Mouse (Mus musculus): ENCODE results near the gene Nav2. TPM values are rescaled to one million over a fixed set of nuclear protein-coding genes. Genes with fewer than 3 reads are reported as not detected.

Nav2 gene
- polyA plus RNA-seq, 1 experiment from 2014 or later, result 19.7 TPM

DNA sequence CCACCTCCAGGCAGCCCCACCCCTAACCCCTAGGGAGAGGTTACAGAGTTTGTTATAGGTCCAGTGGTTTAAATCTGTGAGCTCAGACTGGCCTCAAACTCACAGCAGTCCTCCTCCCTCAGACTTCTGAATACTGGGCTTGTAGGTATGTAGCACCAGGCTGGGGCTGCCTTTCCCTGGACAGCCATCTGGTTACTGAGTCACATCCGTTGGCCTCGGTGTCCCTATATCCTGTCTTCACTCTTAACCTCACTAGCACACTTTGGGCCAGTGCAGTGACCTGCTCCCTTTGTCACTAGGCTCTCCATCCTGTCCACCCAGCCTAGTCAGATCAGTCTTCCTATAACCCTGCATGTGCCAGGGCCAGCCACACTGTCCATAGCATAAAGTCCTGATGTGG is 19.8 kb upstream of the Nav2 start:
- no peak overlapping the region for H3K27ac ChIP-seq (ENCODE audit: low read depth)
- DNase-seq (no peak), ATAC-seq (ENCODE audit: insufficient read depth) (peak; percentile 30; the same call in 1 of the 2 replicates)
- H3K27me3 ChIP-seq (ENCODE audit: insufficient read depth, low read length), result no peaks in the 10 kb centered on the region
- no peak overlapping the region for H3K9ac ChIP-seq
- H3K36me3 ChIP-seq (ENCODE audit: insufficient read depth), result no peaks in the 10 kb centered on the region
- no peak overlapping the region for H3K4me2 ChIP-seq
- no peak for TF ChIP-seq CTCF (IDR thresholded peaks at IDR 0.05; ENCODE audit: low read depth)
- 53% methylated on average over 2 of the region's 2 CpGs for WGBS
- H3K4me3 ChIP-seq (ENCODE audit: low read depth, low read length), result no peak overlapping the region
- H3K4me1 ChIP-seq (ENCODE audit: insufficient read depth), result no peaks in the 10 kb centered on the region
- H3K9me3 ChIP-seq (ENCODE audit: low read depth, low read length), result no peaks in the 10 kb centered on the region

DNA sequence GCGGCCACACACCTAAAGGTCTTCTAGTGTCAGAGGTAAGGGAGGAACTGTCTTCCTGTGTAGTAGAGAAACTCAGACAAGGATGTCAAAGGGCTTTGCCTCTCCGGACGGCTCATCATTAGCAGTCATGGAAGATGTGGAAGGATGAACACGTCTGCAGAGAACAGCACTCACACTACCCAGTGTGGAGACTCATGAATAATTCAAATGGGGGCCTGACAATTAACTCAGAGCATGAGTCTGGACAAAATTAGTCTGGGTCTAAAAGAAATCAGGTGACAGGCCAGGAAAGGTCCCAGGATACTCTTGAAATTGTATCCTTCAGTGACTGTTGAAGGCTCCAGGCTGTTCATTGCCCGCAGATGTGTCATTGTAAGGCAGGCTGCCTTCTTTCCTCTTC is 17.5 kb upstream of the Nav2 start:
- DNase-seq, result no peak
- TF ChIP-seq CTCF (IDR thresholded peaks at IDR 0.05; ENCODE audit: low read depth), result no peak
- H3K4me2 ChIP-seq, result no peak overlapping the region
- 55% methylated on average over 5 of the region's 5 CpGs for WGBS
- H3K27me3 ChIP-seq (ENCODE audit: insufficient read depth, low read length), result no peaks in the 10 kb centered on the region
- no peaks in the 10 kb centered on the region for H3K9me3 ChIP-seq (ENCODE audit: low read depth, low read length)
- 0 out of 2 replicates have a peak, but pooled peaks cover 6% of the 10 kb centered on the region for H3K4me1 ChIP-seq (ENCODE audit: insufficient read depth)
- H3K27ac ChIP-seq (ENCODE audit: low read depth), result no peak overlapping the region
- H3K9ac ChIP-seq, result no peak overlapping the region
- ATAC-seq (ENCODE audit: insufficient read depth), result no peak
- H3K36me3 ChIP-seq (ENCODE audit: insufficient read depth), result no peaks in the 10 kb centered on the region
- H3K4me3 ChIP-seq (ENCODE audit: low read depth, low read length), result no peak overlapping the region

DNA sequence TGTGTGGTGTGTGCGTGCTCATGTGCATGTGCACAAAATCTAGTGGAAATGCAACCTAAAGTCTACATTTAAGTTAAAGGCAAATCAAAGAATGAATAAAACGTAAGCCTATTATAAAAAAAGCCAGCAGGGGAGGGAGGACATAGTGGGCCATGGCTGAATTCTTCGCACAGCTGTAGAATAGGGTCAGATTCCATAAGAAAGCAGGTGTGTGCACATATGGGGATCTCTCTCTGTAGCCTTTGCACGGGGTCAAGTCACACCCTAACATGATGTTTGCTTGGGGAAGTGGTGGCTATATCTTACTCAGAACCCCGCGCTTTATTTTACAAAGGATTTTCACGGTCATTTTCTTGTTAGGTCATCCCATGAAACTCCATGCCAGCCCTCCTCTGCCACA is 15.4 kb upstream of the Nav2 start:
- 80% methylated on average over 7 of the region's 7 CpGs for WGBS
- no peak for TF ChIP-seq CTCF (IDR thresholded peaks at IDR 0.05; ENCODE audit: low read depth)
- H3K27ac ChIP-seq (ENCODE audit: low read depth), result no peak overlapping the region
- H3K9ac ChIP-seq, result no peak overlapping the region
- no peaks in the 10 kb centered on the region for H3K36me3 ChIP-seq (ENCODE audit: insufficient read depth)
- no peak overlapping the region for H3K4me3 ChIP-seq (ENCODE audit: low read depth, low read length)
- H3K27me3 ChIP-seq (ENCODE audit: insufficient read depth, low read length), result no peaks in the 10 kb centered on the region
- 0 out of 2 replicates have a peak, but pooled peaks cover 6% of the 10 kb centered on the region for H3K4me1 ChIP-seq (ENCODE audit: insufficient read depth)
- H3K9me3 ChIP-seq (ENCODE audit: low read depth, low read length), result no peaks in the 10 kb centered on the region
- no peak overlapping the region for H3K4me2 ChIP-seq
- no peak for ATAC-seq (ENCODE audit: insufficient read depth)
- DNase-seq, result no peak

GRCm38 (mm10) chr7:48894152-48894551 is 14.4 kb upstream of the Nav2 start:
- peak; percentile 90 for DNase-seq
- 2% methylated on average over 6 of the region's 6 CpGs for WGBS
- peak; percentile 88 for TF ChIP-seq CTCF (IDR thresholded peaks at IDR 0.05; ENCODE audit: low read depth)

GRCm38 (mm10) chr7:48894763-48895162 is 13.8 kb upstream of the Nav2 start:
- Histone ChIP-seq H3K4me1 (ENCODE audit: insufficient read depth) (0 out of 2 replicates have a peak, but pooled peaks cover 11% of the 10 kb centered on the region), H3K27ac (ENCODE audit: low read depth) (no peak overlapping the region), H3K9me3 (ENCODE audit: low read depth, low read length) (no peaks in the 10 kb centered on the region), H3K27me3 (ENCODE audit: insufficient read depth, low read length) (no peaks in the 10 kb centered on the region), H3K4me3 (ENCODE audit: low read depth, low read length) (no peak overlapping the region), H3K9ac (no peak overlapping the region), H3K36me3 (ENCODE audit: insufficient read depth) (no peaks in the 10 kb centered on the region), H3K4me2 (no peak overlapping the region)
- no peak for TF ChIP-seq CTCF (IDR thresholded peaks at IDR 0.05; ENCODE audit: low read depth)
- peak; percentile 45 for DNase-seq
- WGBS, result 40% methylated on average over 6 of the region's 6 CpGs
- no peak for ATAC-seq (ENCODE audit: insufficient read depth)

More at GRCm38 (mm10) chr7:48894152-48894551, 14.4 kb upstream of the Nav2 start:
- Histone ChIP-seq H3K4me3 (ENCODE audit: low read depth, low read length) (no peak overlapping the region), H3K9ac (no peak overlapping the region), H3K4me1 (ENCODE audit: insufficient read depth) (0 out of 2 replicates have a peak, but pooled peaks cover 11% of the 10 kb centered on the region), H3K36me3 (ENCODE audit: insufficient read depth) (no peaks in the 10 kb centered on the region), H3K4me2 (no peak overlapping the region), H3K27ac (ENCODE audit: low read depth) (no peak overlapping the region), H3K27me3 (ENCODE audit: insufficient read depth, low read length) (no peaks in the 10 kb centered on the region), H3K9me3 (ENCODE audit: low read depth, low read length) (no peaks in the 10 kb centered on the region)
- ATAC-seq (ENCODE audit: insufficient read depth), result peak; percentile 25; the same call in 1 of the 2 replicates

DNA sequence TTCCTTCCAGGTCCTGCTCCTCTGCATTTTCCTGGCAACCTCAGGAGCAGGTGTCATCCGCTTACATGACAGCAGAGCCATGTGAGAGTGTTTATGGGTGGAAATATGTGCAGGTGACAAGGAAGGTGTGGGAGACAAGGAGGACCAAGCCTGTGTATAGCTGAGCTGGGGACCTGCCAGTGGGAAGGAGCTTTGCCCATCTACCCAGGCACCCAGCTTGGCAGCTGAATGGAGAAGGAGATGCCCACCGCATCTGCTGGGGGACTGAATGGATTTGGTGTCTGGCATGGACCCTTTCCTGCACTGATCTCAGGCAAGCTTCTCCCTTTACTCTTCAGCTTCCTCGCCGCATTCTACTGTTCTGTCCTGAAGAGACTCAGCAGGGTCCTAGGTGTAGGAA is 13.0 kb upstream of the Nav2 start:
- Histone ChIP-seq H3K4me1 (ENCODE audit: insufficient read depth) (0 out of 2 replicates have a peak, but pooled peaks cover 11% of the 10 kb centered on the region), H3K9ac (no peak overlapping the region), H3K36me3 (ENCODE audit: insufficient read depth) (no peaks in the 10 kb centered on the region), H3K4me3 (ENCODE audit: low read depth, low read length) (no peak overlapping the region), H3K27me3 (ENCODE audit: insufficient read depth, low read length) (no peaks in the 10 kb centered on the region), H3K27ac (ENCODE audit: low read depth) (no peak overlapping the region), H3K9me3 (ENCODE audit: low read depth, low read length) (no peaks in the 10 kb centered on the region), H3K4me2 (no peak overlapping the region)
- 86% methylated on average over 4 of the region's 4 CpGs for WGBS
- TF ChIP-seq CTCF (IDR thresholded peaks at IDR 0.05; ENCODE audit: low read depth), result no peak
- DNase-seq, result no peak
- no peak for ATAC-seq (ENCODE audit: insufficient read depth)

DNA sequence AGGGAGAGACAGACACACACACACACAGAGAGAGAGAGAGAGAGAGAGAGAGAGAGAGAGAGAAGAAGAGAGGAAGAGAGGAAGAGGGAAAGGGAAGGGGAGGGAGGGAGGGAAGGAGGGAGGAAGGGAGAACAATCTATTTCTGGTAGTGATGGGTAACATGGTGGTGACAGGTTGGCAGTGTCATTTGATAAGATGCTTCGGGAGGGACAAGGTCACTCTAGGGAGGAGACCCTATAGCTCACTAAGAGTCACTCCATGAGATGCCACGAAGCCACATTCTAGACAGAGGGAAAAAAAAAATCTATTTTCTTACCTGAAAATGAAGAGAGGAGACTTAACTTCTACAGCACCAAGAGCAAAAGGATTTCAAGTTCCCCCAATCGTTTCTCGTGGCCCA is 12.5 kb upstream of the Nav2 start:
- Histone ChIP-seq H3K4me2 (no peak overlapping the region), H3K27ac (ENCODE audit: low read depth) (no peak overlapping the region), H3K27me3 (ENCODE audit: insufficient read depth, low read length) (no peaks in the 10 kb centered on the region), H3K4me3 (ENCODE audit: low read depth, low read length) (no peak overlapping the region), H3K9me3 (ENCODE audit: low read depth, low read length) (no peaks in the 10 kb centered on the region), H3K9ac (no peak overlapping the region), H3K4me1 (ENCODE audit: insufficient read depth) (0 out of 2 replicates have a peak, but pooled peaks cover 11% of the 10 kb centered on the region), H3K36me3 (ENCODE audit: insufficient read depth) (no peaks in the 10 kb centered on the region)
- WGBS, result 59% methylated on average over 4 of the region's 4 CpGs
- ATAC-seq (ENCODE audit: insufficient read depth) (no peak), DNase-seq (no peak)
- TF ChIP-seq CTCF (IDR thresholded peaks at IDR 0.05; ENCODE audit: low read depth), result no peak
